Mouse (Mus musculus): Measurements from ENCODE around the gene Lrmda. TPM values are rescaled to one million over a fixed set of nuclear protein-coding genes. Genes with fewer than 3 reads are reported as not detected.

The Lrmda gene
- polyA plus RNA-seq, 1 experiment from 2014 or later = 0.20 TPM

- Histone ChIP-seq H3K9ac (ENCODE audit: low read length) (no peak overlapping the region), H3K4me3 (ENCODE audit: low read depth, low read length) (no peak overlapping the region), H3K27me3 (ENCODE audit: control insufficient read depth, insufficient read depth, low read length) (no peaks in the 10 kb centered on the region), H3K4me2 (ENCODE audit: low read depth, severe bottlenecking) (no peak overlapping the region), H3K9me3 (ENCODE audit: control insufficient read depth, low read length) (no peaks in the 10 kb centered on the region), H3K27ac (replicated peaks; ENCODE audit: low read depth, low read length) (no peak overlapping the region), H3K4me1 (ENCODE audit: control insufficient read depth, insufficient read depth, low read length) (no peaks in the 10 kb centered on the region), H3K36me3 (ENCODE audit: control insufficient read depth, insufficient read depth, low read length) (no peaks in the 10 kb centered on the region)
- 20% methylated on average over 2 of the region's 2 CpGs for WGBS
- ATAC-seq (ENCODE audit: insufficient number of reproducible peaks, low FRiP score, low TSS enrichment, low read depth) = no peak
- DNase-seq (ENCODE audit: low spot score) = no peak
These were observed 182.2 kb downstream of the Lrmda start for GRCm38 (mm10) chr14:22201667-22202066.

- H3K9me3 ChIP-seq (ENCODE audit: control insufficient read depth, low read length) = no peaks in the 10 kb centered on the region
- no peak overlapping the region for H3K9ac ChIP-seq (ENCODE audit: low read length)
- H3K4me1 ChIP-seq (ENCODE audit: control insufficient read depth, insufficient read depth, low read length) = peaks cover 7% of the 10 kb centered on the region
- ATAC-seq (ENCODE audit: insufficient number of reproducible peaks, low FRiP score, low TSS enrichment, low read depth) (no peak), DNase-seq (ENCODE audit: low spot score) (no peak)
- no peaks in the 10 kb centered on the region for H3K36me3 ChIP-seq (ENCODE audit: control insufficient read depth, insufficient read depth, low read length)
- H3K4me3 ChIP-seq (ENCODE audit: low read depth, low read length) = no peak overlapping the region
- H3K4me2 ChIP-seq (ENCODE audit: low read depth, severe bottlenecking) = no peak overlapping the region
- WGBS = 73% methylated on average over 1 of the region's 1 CpGs
- H3K27ac ChIP-seq (replicated peaks; ENCODE audit: low read depth, low read length) = no peak overlapping the region
- H3K27me3 ChIP-seq (ENCODE audit: control insufficient read depth, insufficient read depth, low read length) = 0 out of 2 replicates have a peak, but pooled peaks cover 3% of the 10 kb centered on the region
These were observed 191.1 kb downstream of the Lrmda start for GRCm38 (mm10) chr14:22210601-22211000.

- DNase-seq (ENCODE audit: low spot score) = no peak
- H3K27ac ChIP-seq (replicated peaks; ENCODE audit: low read depth, low read length) = no peak overlapping the region
- no peaks in the 10 kb centered on the region for H3K9me3 ChIP-seq (ENCODE audit: control insufficient read depth, low read length)
- H3K4me1 ChIP-seq (ENCODE audit: control insufficient read depth, insufficient read depth, low read length) = peaks cover 5% of the 10 kb centered on the region
- H3K27me3 ChIP-seq (ENCODE audit: control insufficient read depth, insufficient read depth, low read length) = no peaks in the 10 kb centered on the region
- WGBS = 86% methylated on average over 4 of the region's 4 CpGs
- no peaks in the 10 kb centered on the region for H3K36me3 ChIP-seq (ENCODE audit: control insufficient read depth, insufficient read depth, low read length)
- no peak overlapping the region for H3K4me2 ChIP-seq (ENCODE audit: low read depth, severe bottlenecking)
- no peak overlapping the region for H3K4me3 ChIP-seq (ENCODE audit: low read depth, low read length)
- ATAC-seq (ENCODE audit: insufficient number of reproducible peaks, low FRiP score, low TSS enrichment, low read depth) = no peak
- H3K9ac ChIP-seq (ENCODE audit: low read length) = no peak overlapping the region
These were observed 198.7 kb downstream of the Lrmda start for GRCm38 (mm10) chr14:22218183-22218582.

- no peak for ATAC-seq (ENCODE audit: insufficient number of reproducible peaks, low FRiP score, low TSS enrichment, low read depth)
- Histone ChIP-seq H3K4me1 (ENCODE audit: control insufficient read depth, insufficient read depth, low read length) (no peaks in the 10 kb centered on the region), H3K4me3 (ENCODE audit: low read depth, low read length) (no peak overlapping the region), H3K9me3 (ENCODE audit: control insufficient read depth, low read length) (no peaks in the 10 kb centered on the region), H3K27me3 (ENCODE audit: control insufficient read depth, insufficient read depth, low read length) (no peaks in the 10 kb centered on the region), H3K9ac (ENCODE audit: low read length) (no peak overlapping the region), H3K36me3 (ENCODE audit: control insufficient read depth, insufficient read depth, low read length) (no peaks in the 10 kb centered on the region), H3K4me2 (ENCODE audit: low read depth, severe bottlenecking) (no peak overlapping the region), H3K27ac (replicated peaks; ENCODE audit: low read depth, low read length) (no peak overlapping the region)
- no peak for DNase-seq (ENCODE audit: low spot score)
- WGBS = 82% methylated on average over 1 of the region's 1 CpGs
These were observed 202.5 kb downstream of the Lrmda start for GRCm38 (mm10) chr14:22222038-22222437.

- no peak overlapping the region for H3K27ac ChIP-seq (replicated peaks; ENCODE audit: low read depth, low read length)
- ATAC-seq (ENCODE audit: insufficient number of reproducible peaks, low FRiP score, low TSS enrichment, low read depth) (no peak), DNase-seq (ENCODE audit: low spot score) (no peak)
- no peaks in the 10 kb centered on the region for H3K36me3 ChIP-seq (ENCODE audit: control insufficient read depth, insufficient read depth, low read length)
- no peaks in the 10 kb centered on the region for H3K9me3 ChIP-seq (ENCODE audit: control insufficient read depth, low read length)
- H3K9ac ChIP-seq (ENCODE audit: low read length) = no peak overlapping the region
- H3K4me1 ChIP-seq (ENCODE audit: control insufficient read depth, insufficient read depth, low read length) = no peaks in the 10 kb centered on the region
- 79% methylated on average over 3 of the region's 3 CpGs for WGBS
- H3K4me2 ChIP-seq (ENCODE audit: low read depth, severe bottlenecking) = no peak overlapping the region
- H3K4me3 ChIP-seq (ENCODE audit: low read depth, low read length) = no peak overlapping the region
- H3K27me3 ChIP-seq (ENCODE audit: control insufficient read depth, insufficient read depth, low read length) = no peaks in the 10 kb centered on the region
These were observed 203.1 kb downstream of the Lrmda start for GRCm38 (mm10) chr14:22222574-22222973.

GRCm38 (mm10) chr14:22226205-22226604 lies 206.7 kb downstream of the Lrmda start:
- Histone ChIP-seq H3K4me1 (ENCODE audit: control insufficient read depth, insufficient read depth, low read length) (no peaks in the 10 kb centered on the region), H3K27me3 (ENCODE audit: control insufficient read depth, insufficient read depth, low read length) (no peaks in the 10 kb centered on the region), H3K36me3 (ENCODE audit: control insufficient read depth, insufficient read depth, low read length) (no peaks in the 10 kb centered on the region), H3K4me3 (ENCODE audit: low read depth, low read length) (no peak overlapping the region), H3K27ac (replicated peaks; ENCODE audit: low read depth, low read length) (no peak overlapping the region), H3K9ac (ENCODE audit: low read length) (no peak overlapping the region), H3K4me2 (ENCODE audit: low read depth, severe bottlenecking) (no peak overlapping the region), H3K9me3 (ENCODE audit: control insufficient read depth, low read length) (no peaks in the 10 kb centered on the region)
- DNase-seq (ENCODE audit: low spot score) (no peak), ATAC-seq (ENCODE audit: insufficient number of reproducible peaks, low FRiP score, low TSS enrichment, low read depth) (no peak)
- 67% methylated on average over 2 of the region's 2 CpGs for WGBS

GRCm38 (mm10) chr14:22228253-22228968 lies 208.9 kb downstream of the Lrmda start:
- 88% methylated on average over 7 of the region's 7 CpGs for WGBS
- ATAC-seq (ENCODE audit: insufficient number of reproducible peaks, low FRiP score, low TSS enrichment, low read depth) (no peak), DNase-seq (ENCODE audit: low spot score) (no peak)
- Histone ChIP-seq H3K36me3 (ENCODE audit: control insufficient read depth, insufficient read depth, low read length) (no peaks in the 10 kb centered on the region), H3K9ac (ENCODE audit: low read length) (no peak overlapping the region), H3K4me3 (ENCODE audit: low read depth, low read length) (no peak overlapping the region), H3K9me3 (ENCODE audit: control insufficient read depth, low read length) (no peaks in the 10 kb centered on the region), H3K27ac (replicated peaks; ENCODE audit: low read depth, low read length) (no peak overlapping the region), H3K27me3 (ENCODE audit: control insufficient read depth, insufficient read depth, low read length) (no peaks in the 10 kb centered on the region), H3K4me2 (ENCODE audit: low read depth, severe bottlenecking) (no peak overlapping the region), H3K4me1 (ENCODE audit: control insufficient read depth, insufficient read depth, low read length) (no peaks in the 10 kb centered on the region)

GRCm38 (mm10) chr14:22240315-22240714 lies 220.8 kb downstream of the Lrmda start:
- H3K27me3 ChIP-seq (ENCODE audit: control insufficient read depth, insufficient read depth, low read length) = no peaks in the 10 kb centered on the region
- no peak overlapping the region for H3K27ac ChIP-seq (replicated peaks; ENCODE audit: low read depth, low read length)
- H3K4me1 ChIP-seq (ENCODE audit: control insufficient read depth, insufficient read depth, low read length) = 0 out of 2 replicates have a peak, but pooled peaks cover 2% of the 10 kb centered on the region
- no peak overlapping the region for H3K4me3 ChIP-seq (ENCODE audit: low read depth, low read length)
- H3K9me3 ChIP-seq (ENCODE audit: control insufficient read depth, low read length) = no peaks in the 10 kb centered on the region
- ATAC-seq (ENCODE audit: insufficient number of reproducible peaks, low FRiP score, low TSS enrichment, low read depth) (no peak), DNase-seq (ENCODE audit: low spot score) (no peak)
- 57% methylated on average over 3 of the region's 3 CpGs for WGBS
- H3K4me2 ChIP-seq (ENCODE audit: low read depth, severe bottlenecking) = no peak overlapping the region
- H3K9ac ChIP-seq (ENCODE audit: low read length) = no peak overlapping the region
- no peaks in the 10 kb centered on the region for H3K36me3 ChIP-seq (ENCODE audit: control insufficient read depth, insufficient read depth, low read length)

- Histone ChIP-seq H3K9me3 (ENCODE audit: control insufficient read depth, low read length) (no peaks in the 10 kb centered on the region), H3K4me1 (ENCODE audit: control insufficient read depth, insufficient read depth, low read length) (0 out of 2 replicates have a peak, but pooled peaks cover 5% of the 10 kb centered on the region), H3K4me3 (ENCODE audit: low read depth, low read length) (no peak overlapping the region), H3K4me2 (ENCODE audit: low read depth, severe bottlenecking) (no peak overlapping the region), H3K27me3 (ENCODE audit: control insufficient read depth, insufficient read depth, low read length) (0 out of 2 replicates have a peak, but pooled peaks cover 2% of the 10 kb centered on the region), H3K9ac (ENCODE audit: low read length) (no peak overlapping the region), H3K36me3 (ENCODE audit: control insufficient read depth, insufficient read depth, low read length) (no peaks in the 10 kb centered on the region), H3K27ac (replicated peaks; ENCODE audit: low read depth, low read length) (no peak overlapping the region)
- no peak for ATAC-seq (ENCODE audit: insufficient number of reproducible peaks, low FRiP score, low TSS enrichment, low read depth)
- DNase-seq (ENCODE audit: low spot score) = no peak
- 74% methylated on average over 12 of the region's 12 CpGs for WGBS
These were observed 235.9 kb downstream of the Lrmda start for GRCm38 (mm10) chr14:22255458-22255857.
